Mouse (Mus musculus) ovary, adult 18-20 months (tissue): ENCODE data around the gene Eef1akmt4.

Experiments used
- DNase-seq: peaks from one replicate; pipeline ENCODE4 v3.0.0; 2022; ENCODE audit warnings: low spot score, mixed read lengths

The Eef1akmt4 gene

DNA sequence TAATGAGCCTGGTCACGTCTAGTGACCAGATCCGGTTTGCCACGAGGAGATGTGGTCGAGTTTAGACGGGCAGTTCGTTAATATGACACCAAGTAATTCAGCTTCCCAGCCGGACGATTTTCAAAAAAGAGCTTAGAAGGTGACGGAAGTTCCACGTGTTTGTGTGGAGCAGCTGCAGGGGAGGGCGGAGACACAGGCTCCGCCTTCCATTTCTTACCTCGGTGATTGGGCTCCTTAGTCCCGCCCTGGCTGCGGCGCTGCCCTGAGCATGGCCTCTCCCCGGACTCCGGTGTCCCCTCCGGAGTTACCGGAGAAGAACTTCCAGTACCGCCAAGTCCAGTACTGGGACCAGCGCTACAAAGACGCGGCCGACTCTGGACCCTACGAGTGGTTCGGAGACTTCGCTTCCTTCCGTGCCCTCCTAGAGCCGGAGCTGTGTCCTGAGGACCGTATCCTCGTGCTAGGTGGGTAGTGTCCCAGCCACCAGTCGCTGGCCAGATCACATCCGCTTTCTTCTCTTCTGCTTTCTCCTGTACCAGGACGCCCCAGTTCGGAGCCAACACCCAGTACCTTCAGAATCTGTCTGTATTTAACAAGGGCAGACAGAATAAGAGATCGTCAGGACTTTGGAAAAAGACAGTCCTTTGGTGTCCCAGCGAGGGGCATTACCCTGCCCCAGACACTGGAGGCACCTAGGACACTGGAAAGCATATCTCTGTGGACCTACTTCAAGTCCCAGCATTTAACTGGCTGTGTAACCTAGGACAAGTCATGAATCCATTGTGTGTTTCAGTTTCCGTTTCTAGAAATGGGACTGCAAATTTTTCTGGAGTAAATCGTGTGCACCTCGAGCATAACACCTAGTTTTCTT, at the start of gene Eef1akmt4, which contains the start of the genes Gm49333 and Alg3:
Gene Eef1akmt4, plus strand, starts transcription at position 237 of the 871 bp plus-strand sequence.
Gene Gm49333, plus strand, starts transcription at position 254 of the 871 bp plus-strand sequence.
Gene Alg3, minus strand, starts transcription at position 379 of the 871 bp plus-strand sequence.
- DNase-seq, result peak; percentile 82

DNA sequence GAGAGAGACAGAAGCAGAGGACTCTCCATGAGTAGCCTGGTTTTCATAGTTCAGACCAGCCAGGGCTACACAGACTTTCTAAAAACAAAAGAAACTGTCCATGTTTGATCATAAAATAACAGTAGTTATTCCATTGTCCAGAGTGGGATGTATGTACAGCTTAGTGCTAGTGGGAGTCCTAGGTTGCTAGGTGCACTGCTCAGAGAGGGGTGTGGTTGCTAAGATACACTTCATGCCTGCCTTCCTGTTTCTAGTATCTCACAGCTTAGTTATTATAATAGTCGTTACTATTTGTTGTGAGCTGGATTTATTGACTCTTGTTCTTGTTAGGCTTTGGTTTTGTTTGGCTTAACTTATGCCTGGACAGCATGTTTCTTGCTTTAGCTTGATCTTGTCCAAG, 46.3 kb upstream of the Eef1akmt4 start:
- no peak for DNase-seq

DNA sequence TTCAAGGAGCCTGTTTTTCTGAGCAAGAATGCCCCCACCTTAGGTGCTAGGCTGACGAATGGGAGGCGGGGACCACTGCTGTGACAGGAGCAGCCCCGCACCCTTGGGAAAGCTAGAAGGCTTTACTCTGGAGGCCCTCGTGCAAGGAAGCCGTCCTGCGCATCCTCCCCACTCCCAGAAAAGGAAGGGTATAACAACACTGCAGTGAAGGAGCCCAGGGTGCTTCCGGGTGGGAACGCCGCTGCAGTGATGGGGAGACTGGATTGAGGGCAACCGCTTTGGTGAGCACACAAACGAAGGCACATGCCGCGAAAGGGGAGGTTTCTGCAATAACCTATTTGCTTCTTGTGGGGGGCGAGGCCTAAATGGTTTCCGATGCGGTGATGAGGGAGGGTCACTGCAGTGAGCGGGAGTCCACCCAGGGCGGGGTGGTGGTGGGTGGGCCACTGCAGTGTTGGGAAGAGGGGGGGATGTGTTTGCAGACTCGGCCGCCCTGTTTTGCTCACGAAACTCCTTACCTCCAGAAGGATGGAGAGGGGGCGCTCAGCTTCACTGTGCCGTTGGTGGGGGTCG, 21.9 kb upstream of the Eef1akmt4 start, which contains the start of gene Vwa5b2:
Gene Vwa5b2, plus strand, starts transcription at position 106 of the 573 bp plus-strand sequence.
- DNase-seq, result no peak

DNA sequence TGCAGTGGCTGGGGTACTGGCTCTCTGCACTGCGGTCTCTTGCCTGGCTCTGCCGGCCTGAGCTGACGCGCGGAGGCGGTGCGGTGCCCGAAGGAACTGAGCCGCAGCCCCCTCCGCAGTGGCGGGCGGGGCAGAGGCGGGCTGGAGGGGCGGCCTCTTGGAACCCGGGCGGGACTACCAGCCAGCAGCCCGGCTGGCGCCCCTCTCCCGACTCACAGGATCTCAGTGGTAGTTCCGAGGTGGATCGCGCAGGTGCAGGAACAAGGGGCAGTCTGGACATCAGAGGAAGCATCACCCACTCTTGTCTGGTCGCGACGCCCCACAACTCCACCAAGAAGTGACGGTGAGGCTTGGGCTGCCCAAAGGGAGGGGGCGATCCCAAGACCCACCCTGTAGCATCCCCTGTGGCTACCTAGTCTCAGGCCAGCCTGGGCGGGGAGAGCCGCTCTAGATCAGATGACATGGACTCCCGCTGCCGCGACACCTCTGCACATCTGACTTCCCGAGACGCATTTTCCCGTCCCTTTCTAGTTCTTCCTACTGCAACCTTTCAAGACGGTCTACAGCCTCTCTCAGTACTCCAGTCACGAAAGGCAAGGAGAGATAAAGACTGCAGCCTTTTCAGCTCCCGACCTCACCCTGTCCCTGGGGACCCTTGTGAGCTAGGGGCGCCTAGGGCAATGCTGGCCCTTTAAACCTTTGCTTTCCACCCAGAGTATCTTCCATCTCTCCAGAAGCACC, 21.3 kb upstream of the Eef1akmt4 start:
- no peak for DNase-seq

DNA sequence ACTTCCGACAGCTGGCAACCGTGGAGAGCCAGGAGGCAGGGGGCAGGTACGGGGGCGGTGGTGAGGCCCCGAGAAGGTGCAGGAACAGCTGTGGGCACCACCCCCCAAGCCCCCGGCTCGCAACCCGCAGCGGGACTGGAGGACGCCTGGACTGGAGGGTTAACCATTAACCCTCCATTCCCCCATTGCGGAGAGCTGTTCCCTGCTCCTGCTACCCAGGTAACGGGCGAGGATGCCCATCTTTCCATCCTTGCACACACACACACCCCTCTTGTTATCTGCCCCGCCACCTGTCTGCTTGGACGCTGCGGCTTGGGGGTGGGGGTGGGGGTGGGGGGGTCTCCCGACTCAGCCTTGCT, 20.7 kb upstream of the Eef1akmt4 start:
- no peak for DNase-seq

DNA sequence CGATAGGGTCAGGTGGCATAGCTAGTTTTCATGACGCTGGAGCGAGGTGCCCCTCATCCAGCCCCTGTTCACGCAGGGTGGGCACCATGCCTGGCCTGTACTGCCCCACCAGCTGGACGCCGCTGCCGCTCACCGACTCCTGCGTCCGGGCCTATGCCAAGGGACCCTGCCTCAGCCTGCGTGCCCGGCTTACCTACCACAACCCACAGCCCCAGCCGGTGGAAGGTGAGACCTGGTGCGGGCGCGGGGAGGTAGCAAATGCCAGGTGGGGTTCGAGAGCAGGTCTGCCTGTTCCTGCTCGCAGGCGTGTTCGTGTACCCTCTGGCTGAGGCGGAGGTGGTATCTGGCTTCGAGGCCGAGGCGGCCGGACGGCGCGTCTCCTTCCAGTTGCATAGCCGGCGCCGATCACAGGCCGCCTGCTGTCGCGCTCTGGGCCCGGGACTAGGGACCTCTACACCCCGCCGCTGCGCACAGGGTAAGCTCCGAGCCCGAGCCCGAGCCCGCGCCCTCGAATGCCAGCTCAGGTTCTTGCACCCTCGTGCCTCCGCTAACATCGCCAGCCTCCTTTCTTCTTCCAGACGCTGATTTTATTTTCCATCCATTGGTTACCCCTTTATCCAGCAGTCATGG, 20.2 kb upstream of the Eef1akmt4 start:
- no peak for DNase-seq

DNA sequence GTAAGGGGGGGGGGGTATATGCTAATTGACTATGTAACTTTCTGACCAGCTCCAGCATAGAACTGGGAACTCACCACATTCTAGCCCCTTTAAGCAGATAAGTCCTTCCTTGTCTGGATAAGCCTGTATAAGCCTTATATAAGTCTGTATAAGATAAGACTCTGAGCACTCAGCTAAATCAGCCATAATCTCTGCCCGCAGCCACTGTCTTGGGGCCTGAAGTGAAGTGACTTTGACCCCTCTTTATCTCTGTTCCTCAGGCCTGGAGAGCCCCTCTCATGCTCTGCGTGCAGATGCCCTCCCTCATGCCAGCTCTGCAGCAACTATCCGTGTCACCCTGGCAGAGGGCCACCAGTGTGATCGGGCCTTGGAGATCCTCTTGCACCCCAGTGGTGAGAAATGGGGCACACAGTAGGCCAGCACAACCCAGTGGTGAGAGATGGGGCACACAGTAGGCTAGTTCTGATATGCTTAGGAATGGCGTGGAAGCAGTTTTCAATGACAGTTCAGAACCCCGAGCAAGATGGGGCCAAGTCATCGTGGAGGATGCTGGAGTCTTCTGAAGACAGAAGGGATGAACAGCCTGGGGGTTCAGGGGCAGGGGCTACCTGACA, 16.2 kb upstream of the Eef1akmt4 start:
- DNase-seq, result no peak

DNA sequence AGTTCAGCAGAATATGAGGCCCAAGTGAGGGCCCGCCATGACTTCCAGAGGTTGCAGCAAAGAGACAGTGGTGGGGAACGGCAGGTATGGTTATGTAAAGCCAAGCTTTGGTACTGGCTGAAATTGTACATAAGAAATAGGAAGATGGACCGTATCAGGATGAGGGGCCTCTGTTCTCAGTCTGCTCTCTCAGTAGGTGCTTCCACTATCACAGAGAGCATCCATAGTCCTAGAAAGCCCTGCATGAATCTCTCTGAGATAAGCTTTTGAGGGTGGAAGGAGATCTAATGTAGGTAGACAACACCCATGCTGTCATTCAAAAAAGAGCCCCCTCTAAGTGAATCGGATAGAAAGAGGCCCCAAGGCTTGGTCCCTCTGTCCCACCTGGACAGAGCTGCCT, 15.7 kb upstream of the Eef1akmt4 start:
- DNase-seq, result no peak

DNA sequence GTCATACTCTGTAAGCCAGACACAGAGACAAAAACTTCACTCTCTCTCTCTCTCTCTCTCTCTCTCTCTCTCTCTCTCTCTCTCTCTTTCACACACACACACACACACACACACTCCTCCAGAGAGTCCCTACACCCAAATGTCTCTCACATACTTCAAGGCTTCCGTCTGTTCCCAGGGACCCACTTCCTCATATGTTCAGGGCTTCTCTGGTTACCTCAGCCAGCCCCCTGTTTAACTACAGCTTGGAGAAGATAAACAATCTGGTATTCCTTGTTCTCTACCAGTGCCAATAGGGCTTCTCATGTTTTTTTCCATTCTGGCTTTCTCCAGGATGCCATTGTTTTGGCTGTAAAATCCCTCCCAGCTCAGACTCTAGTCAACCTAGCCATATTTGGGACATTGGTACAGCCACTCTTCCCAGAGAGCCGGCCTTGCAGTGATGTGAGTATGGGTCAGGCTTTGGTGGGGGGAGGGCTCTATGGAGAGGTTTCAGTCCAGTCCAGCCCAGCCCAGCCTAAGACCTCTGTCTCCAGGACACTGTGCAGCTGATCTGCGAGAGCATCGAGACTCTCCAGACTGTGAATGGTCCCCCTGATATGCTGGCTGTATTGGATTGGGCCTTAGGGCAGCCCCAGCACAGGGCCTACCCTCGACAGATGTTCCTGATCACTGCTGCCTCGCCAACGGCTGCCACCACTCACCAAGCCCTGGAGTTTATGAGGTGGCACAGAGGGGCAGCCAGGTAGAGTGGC, 14.5 kb upstream of the Eef1akmt4 start:
- no peak for DNase-seq

DNA sequence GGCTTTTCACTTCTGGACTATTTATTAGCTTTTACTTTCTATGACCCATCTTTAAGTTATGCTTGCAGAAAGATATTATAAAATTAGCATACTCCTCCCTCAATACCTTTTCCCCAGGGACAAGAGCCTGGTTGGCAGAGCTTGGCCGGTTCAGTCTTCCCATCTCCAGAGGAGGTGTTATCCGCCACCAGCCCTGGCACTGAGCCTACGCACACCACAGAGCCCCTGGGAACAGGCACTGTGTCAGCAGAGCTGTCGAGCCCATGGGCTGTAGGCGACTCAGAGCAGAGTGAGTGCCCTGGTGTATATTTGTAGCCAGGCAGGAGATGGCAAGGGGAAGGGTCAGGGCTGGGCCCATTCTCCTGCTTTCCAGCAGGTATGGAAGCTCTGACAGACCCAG, 10.9 kb upstream of the Eef1akmt4 start:
- no peak for DNase-seq

DNA sequence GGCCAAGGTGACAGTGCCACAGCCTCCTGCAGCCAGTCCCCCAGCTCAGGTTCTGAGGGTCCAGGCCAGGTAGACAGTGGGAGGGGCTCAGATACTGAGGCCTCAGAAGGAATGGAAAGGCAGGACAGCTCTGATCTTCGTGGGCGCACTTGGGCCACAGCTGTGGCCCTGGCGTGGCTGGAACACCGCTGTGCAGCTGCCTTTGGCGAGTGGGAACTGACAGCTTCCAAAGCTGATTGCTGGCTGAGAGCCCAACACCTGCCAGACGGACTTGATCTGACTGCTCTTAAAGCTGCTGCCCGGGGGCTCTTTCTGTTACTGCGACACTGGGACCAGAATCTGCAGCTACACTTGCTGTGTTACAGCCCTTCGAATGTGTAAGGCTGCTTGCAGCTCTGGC, 6.7 kb upstream of the Eef1akmt4 start:
- no peak for DNase-seq

DNA sequence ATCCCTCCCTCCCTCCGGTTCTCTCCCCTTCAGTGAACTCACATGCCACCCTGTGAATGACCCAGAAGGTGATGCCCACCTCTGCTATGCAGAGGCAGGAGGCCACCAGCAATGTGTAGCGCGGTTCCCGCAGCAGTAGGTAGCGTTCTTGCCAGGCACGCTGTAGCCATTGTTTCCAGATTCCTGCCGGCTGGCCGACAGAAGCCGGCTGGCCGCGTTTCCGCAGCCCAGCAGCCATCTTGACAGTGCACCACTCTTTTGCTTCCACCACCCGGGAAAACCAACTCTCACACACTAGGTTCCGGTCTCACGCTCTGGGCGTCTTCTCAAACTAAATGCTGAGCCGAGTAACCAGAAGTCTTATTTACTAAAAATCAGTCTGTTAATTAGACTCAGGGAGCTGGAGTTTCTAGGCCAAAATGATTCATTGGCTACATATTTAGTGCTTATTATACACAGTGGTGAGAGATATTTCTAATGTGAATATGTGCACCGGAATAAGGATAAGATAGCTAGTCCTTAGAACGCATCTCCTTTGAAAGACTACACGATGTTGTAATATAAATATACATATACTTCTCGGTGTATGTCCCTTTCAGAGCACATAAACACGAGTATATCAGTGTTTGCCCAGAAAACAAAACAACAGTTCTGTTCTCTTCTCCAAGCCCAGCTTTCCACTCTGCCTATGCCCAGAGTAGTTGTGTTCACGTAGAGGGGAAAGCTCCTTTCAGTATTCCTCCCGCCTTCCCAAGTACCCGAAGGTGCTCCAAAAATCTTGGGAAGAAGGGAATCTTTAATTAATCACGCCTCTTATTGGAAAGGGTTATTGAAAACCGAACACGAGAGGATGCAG, 664 bp upstream of the Eef1akmt4 start:
- peak; percentile 52 for DNase-seq

DNA sequence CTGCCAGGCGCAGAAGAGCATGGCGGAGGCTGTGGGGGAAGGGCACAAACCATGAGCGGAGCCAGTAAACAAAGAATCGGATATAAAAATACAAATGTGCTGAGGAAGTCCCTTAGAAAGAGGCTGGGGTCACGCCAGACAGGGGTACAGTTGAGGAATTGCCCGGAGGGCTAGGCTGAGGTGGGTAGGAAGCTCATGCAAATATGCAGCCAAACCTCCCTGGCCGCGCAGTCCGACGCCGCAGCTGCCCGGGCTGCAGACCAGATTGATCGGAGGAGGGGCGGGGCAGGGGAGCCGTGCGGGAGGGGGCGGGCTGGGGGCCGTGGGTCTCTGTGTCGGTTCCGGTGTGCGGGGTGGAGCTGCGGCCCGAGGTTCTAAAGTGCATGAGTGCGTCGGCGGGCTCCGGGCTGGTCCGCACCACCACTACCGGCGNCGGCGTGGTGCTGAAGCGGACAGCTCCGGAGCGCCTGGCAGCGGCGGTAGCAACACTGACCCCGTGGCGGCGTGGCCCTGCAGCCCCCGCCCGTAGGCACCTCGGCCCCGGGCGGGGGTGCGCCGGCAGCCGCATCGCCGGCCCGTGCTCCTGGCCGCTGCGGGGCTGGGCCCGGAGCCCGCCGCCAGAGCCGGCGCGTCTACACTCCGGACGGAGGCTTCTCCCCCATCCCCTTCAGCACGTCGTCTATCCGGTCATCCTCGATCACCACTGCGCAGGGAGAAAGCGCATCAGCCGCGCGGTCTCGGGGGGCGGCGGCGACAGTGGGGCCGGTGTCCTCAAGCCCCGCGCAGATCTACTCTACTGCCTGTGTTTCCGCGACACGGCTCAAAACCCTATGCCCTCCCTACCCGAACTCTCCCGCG, 8.4 kb downstream of the Eef1akmt4 start:
- DNase-seq, result no peak

DNA sequence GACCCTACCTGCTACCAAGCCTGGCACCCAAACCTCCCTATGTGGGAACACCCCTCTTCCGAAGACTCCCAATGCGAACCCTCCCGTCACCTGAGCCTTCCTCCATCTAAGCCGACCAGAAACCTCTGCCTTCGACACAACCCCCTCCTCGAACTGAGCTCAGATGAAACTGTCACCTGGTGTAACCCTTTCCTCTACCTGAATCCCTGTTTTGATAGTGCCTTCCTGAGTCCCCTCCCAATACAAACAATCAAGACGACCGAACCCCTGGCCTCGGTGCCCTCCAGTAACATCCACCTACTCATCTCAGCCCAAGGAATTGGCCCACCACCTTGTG, 9.0 kb downstream of the Eef1akmt4 start:
- DNase-seq, result no peak

DNA sequence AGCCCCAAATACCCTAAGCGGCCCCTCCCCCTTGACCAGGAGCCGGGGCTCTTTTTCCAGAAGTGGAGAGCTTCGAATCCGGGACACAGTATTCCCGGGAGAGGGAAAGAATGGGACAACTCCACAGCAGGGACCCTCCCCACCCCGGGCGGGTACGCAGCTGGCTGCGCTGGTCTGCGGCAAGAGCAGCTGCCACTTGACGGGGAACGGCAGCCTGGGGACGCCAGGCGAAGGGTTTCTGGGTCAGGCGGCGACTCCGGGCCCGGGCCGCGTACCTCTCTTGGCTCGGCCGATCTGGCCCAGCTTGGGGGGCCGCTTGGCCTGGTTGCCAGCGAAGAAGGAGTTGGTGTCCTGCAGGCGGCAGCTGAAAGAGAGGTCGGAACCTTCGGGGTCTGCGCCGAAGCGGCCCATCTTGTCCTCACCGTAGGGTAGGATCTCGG, 9.4 kb downstream of the Eef1akmt4 start:
- no peak for DNase-seq

DNA sequence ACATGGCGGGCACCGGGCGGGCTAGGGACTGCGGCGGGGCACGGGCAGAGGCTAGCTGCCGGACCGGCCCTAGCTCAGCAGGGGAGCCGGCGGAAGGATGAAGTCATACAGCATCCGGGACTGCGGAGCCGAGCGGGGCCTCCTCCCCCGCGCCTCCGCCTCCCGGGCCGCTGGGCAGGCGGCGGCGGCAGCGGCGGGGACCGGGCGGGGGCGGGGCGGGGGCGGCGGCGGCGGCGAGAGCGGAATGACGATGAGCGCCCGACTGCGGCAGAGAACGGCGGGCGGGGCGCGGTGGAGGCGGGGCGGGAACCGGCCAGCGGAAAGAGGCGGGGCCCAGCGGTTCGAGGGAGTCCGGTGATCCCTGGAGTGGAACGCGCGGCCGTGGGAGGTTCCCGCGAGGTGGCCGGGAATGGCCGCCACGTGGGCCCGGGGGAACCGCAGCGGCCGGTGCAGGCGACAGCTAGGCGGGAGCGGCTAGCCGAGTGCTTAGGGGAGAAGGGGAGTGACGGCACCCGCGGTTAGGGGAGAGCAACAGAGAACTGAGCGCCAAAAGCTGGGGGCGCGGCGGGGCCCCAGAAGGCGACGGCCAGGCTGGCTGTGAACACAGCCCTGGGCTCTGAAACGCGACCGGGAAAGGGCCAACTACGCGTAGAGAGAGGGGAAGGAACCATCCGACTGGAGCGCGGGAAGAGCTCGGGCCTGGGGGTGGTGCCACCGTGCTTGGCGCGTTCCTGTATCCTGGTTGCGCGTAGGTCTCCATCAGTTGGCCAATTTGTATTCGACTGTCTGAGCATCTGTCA, 10.0 kb downstream of the Eef1akmt4 start, which contains the start of gene Camk2n2:
Gene Camk2n2, minus strand, starts transcription at position 97 of the 800 bp plus-strand sequence.
- peak; percentile 43 for DNase-seq

DNA sequence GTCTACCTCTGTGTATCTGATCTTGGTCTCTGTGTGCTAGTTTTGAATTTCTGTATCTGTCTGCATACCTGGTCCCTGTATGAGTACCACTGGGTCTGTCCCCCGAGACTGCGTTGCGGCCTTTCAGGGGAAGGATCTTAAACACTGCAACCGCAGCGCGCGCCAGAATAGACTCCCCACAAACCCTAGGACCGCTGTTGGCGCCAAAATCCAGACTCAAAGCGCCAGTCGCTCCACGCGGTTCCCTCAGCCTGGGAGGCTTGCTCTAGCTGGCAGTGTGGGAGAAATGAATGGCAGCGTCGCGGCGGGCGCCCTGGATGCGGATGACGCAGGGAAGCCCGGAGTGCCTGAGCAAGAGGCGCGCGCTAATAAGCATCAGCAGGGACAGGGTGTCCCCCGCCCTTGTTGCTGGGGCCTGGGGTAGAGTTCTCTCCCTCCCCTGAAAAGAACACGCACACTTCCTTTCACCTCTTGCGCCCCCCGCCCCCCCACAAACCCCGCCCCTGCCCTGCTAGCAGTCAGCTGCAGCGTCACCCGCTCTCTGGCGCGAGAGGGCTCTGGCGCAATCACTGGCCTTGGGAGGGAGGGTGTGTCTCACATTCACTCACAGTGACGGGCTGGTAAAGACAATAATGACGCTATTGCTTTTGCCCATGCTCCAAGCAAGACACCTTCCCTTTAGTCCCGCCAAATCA, 10.7 kb downstream of the Eef1akmt4 start:
- DNase-seq, result peak; percentile 66

DNA sequence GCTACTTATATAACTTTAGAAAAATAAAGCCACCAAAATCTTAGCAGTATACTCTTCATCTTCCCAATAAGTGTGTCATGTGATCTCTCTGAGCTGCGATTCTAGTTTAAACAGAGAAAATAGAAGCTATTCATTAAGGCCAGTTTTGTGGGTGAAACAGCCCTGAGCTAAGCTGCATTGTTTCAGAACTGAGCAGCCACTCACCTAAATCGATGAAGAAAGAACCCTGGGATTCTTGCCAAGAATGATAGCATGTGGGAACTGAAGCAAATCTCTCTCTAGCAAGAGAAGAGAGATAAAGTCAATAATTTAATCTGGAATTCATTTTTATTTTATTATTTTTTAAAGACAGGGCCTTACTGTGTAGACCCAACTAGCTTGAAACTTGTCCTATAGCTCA, 11.8 kb downstream of the Eef1akmt4 start:
- DNase-seq, result no peak
